Mouse (Mus musculus) heart, adult 8-10 months (tissue): Measurements from ENCODE around the gene Tor3a. TPM values are rescaled to one million over a fixed set of nuclear protein-coding genes. Genes with fewer than 3 reads are reported as not detected.

Source experiments
- total RNA-seq, 4 experiments: library from RNA; stranded (reverse); gene quantifications; 2 replicates each; pipeline ENCODE4 v1.2.4; 2022

The Tor3a gene
- total RNA-seq, 4 experiments from 2014 or later = 8.1 to 11.2 (median 9.2) TPM

Other genes starting within 250 kb of the Tor3a start
- 1 to 10 TPM; 4.7 to 7.6 (median 6.2) TPM for gene Soat1, start 200.0 kb downstream of the Tor3a start, total RNA-seq
- gene Gm10031, start 150.3 kb downstream of the Tor3a start, total RNA-seq = 10 to 100 TPM; 43.9 to 59.3 (median 54.1) TPM
- gene Abl2, start 115.6 kb downstream of the Tor3a start, total RNA-seq = 10 to 100 TPM; 20.1 to 26.1 (median 22.4) TPM
- 10 to 100 TPM; 59.9 to 68.8 (median 65.7) TPM for gene Fam20b, start 44.7 kb upstream of the Tor3a start, total RNA-seq
- gene Angptl1, start 164.2 kb upstream of the Tor3a start, total RNA-seq = 1 to 10 TPM; 2.7 to 4.6 (median 3.0) TPM